Mouse (Mus musculus) embryonic fibroblast, embryonic 13.5 days (primary cell): ENCODE data around the gene Ldb2.

Source experiments
- CTCF ChIP-seq: IDR thresholded peaks from 2 replicates; pipeline ENCODE4 v1.5.1; 2011; ENCODE audit warnings: mild to moderate bottlenecking, control low read depth, low read length, moderate library complexity, borderline replicate concordance; ENCODE audit not compliant: insufficient read depth
- POLR2A ChIP-seq: IDR thresholded peaks from 2 replicates; pipeline ENCODE4 v1.6.1; 2011; ENCODE audit warnings: low read depth, mild to moderate bottlenecking, control low read depth, low read length, moderate library complexity

- no peak for TF ChIP-seq CTCF
- TF ChIP-seq POLR2A = no peak
Measured at GRCm38 (mm10) chr5:44727995-44728394, 71.5 kb downstream of the Ldb2 start.
